Mouse (Mus musculus) intestine, embryonic 16.5 days (tissue): ENCODE measurements at regions not wholly inside any gene's neighbourhood (a gene's known extent, or its start where the extent isn't known, plus 50 kb on each side); places are given as distances from the start of the nearest gene placed in this dataset.
"Not testable (repeated sequence)": the region's sequence is repeated elsewhere in the genome, so short reads cannot be mapped to it uniquely, and the experiment has no call there.

Source experiments
- ATAC-seq: fragments of 200-750 bp; cut with Nextera tagmentation; 2 replicates; pipeline ENCODE4 v1.8.0; 2017; ENCODE audit warnings: moderate TSS enrichment, moderate library complexity
- H3K27ac ChIP-seq: fragments of 300-500 bp; sonication (generic); 2 replicates; pipeline ENCODE4 v1.5.1; 2014; ENCODE audit warnings: mild to moderate bottlenecking, low read length
- H3K27me3 ChIP-seq: fragments of 300-500 bp; sonication (generic); replicated peaks from 2 replicates; pipeline ENCODE4 v1.6.1; 2014; ENCODE audit warnings: low read length, control low read depth, mixed read lengths; ENCODE audit not compliant: control insufficient read depth, insufficient read depth
- H3K36me3 ChIP-seq: fragments of 300-500 bp; sonication (generic); 2 replicates; pipeline ENCODE4 v1.6.1; 2014; ENCODE audit warnings: low read length, control low read depth; ENCODE audit not compliant: control insufficient read depth, insufficient read depth
- H3K4me1 ChIP-seq: fragments of 300-500 bp; sonication (generic); 2 replicates; pipeline ENCODE4 v1.6.1; 2014; ENCODE audit warnings: low read length, control low read depth, mixed read lengths; ENCODE audit not compliant: control insufficient read depth, insufficient read depth
- H3K4me2 ChIP-seq: fragments of 300-500 bp; sonication (generic); 2 replicates; pipeline ENCODE4 v1.6.1; 2014; ENCODE audit warnings: low read depth, low read length, control low read depth
- H3K4me3 ChIP-seq: fragments of 300-500 bp; sonication (generic); 2 replicates; pipeline ENCODE4 v1.5.1; 2014; ENCODE audit warnings: mild to moderate bottlenecking, low read length
- H3K9ac ChIP-seq: fragments of 300-500 bp; sonication (generic); 2 replicates; pipeline ENCODE4 v1.6.1; 2014; ENCODE audit warnings: low read depth, low read length
- H3K9me3 ChIP-seq: fragments of 300-500 bp; sonication (generic); 2 replicates; pipeline ENCODE4 v1.6.1; 2016; ENCODE audit warnings: low read length, control low read depth; ENCODE audit not compliant: control insufficient read depth
- WGBS: fragments of 180-500 bp; shearing (Covaris S2); extraction: QIAGEN DNeasy Blood & Tissue Kit; methylation state at CpG from one replicate; pipeline ENCODE4 v1.1.7; 2014; 5-methylcytosine and 5-hydroxymethylcytosine counted together

DNA sequence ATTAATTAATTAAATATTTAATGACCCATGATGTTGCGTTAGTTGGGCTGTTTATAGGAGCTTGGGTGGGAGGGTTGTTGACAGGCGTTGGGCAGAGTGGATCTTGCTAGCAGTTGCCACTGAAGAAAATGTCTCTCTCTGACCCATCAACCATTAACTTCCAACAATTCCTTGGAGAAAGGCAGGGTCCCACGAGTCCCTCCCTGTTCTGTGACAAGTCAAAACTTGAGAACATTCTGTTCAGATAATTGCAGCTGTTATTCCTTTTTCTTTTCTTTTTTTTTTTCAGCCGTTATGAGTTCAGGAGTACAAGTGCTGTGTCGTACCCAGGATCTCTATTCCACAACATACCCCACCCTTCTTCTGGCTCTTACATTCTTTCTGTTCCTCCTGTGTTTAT, 59.8 kb upstream of the Tnfrsf21 start:
- WGBS: 71% methylated on average over 5 of the region's 5 CpGs
- Histone ChIP-seq H3K36me3 (no peaks in the 10 kb centered on the region), H3K9me3 (no peaks in the 10 kb centered on the region), H3K27me3 (no peaks in the 10 kb centered on the region), H3K4me3 (no peak overlapping the region), H3K9ac (no peak overlapping the region), H3K27ac (no peak overlapping the region), H3K4me1 (no peaks in the 10 kb centered on the region), H3K4me2 (no peak overlapping the region)
- no peak for ATAC-seq

DNA sequence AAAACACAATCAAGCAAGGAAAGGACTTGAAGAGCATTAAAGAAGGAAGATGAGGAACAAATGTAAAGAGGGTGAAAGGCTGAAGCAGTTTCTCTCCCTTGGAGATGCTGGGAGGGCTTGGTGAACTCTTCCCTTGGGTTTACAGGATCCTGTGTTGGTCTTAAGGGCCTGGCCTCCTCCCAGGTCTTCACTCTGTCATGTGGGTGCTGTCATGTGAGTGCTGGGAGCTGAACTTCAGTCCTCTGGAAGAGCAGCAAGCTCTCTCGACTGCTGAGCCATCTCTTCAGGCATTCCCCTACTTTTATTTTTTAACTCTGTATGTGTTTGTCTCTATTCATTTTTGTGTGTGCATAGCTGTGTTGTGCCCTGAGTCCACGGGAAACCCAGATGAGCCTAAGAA, 61.6 kb upstream of the Tnfrsf21 start:
- no peaks in the 10 kb centered on the region for H3K4me1 ChIP-seq
- no peaks in the 10 kb centered on the region for H3K36me3 ChIP-seq
- peak; percentile 76; the same call in 1 of the 2 replicates for ATAC-seq
- no peaks in the 10 kb centered on the region for H3K9me3 ChIP-seq
- no peak overlapping the region for H3K4me2 ChIP-seq
- H3K4me3 ChIP-seq: no peak overlapping the region
- no peaks in the 10 kb centered on the region for H3K27me3 ChIP-seq
- WGBS: 41% methylated on average over 2 of the region's 2 CpGs
- H3K27ac ChIP-seq: no peak overlapping the region
- no peak overlapping the region for H3K9ac ChIP-seq

DNA sequence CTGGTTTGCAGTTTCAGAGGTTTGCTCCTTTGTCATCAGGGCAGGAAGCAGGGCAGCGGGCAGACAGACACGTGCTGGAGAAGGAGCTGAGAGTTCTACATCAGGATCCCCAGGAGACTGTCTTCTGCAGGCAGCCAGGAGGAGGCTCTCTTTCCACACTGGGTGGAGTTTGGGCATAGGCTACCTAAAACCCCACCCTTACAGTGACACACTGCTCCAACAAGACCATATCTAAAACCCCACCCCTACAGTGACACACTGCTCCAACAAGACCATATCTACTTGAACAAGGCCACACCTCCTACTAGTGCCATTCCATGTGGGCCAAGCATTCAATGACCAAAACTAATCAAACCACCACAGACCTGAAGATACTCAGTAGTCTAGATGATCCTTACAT, 68.0 kb upstream of the Cd2ap start:
- ATAC-seq: no peak

DNA sequence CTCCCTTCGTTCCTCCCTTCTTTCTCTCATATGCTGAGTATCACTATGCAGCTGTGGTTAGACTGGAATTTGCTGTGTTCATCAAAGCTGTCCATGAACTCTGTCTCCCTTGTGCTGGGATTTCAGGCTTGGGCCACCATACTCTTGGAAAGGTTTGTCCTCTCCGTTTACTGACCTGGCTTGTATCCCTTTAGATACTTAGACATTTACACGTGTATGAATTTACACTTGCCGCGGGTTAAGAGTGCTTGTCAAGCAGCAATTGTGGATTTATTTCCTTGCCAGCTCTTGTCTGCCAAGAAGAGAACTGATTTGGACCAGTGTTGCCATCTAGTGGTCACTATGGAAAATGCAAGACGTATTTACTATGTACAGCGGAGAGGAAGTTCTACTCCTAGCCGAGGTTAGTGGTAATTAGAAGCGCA, 66.8 kb upstream of the Cd2ap start:
- Histone ChIP-seq H3K27ac (no peak overlapping the region), H3K4me1 (no peaks in the 10 kb centered on the region; the same call in 1 of the 2 replicates), H3K4me2 (no peak overlapping the region), H3K9me3 (peaks cover 2% of the 10 kb centered on the region; the same call in 1 of the 2 replicates), H3K4me3 (no peak overlapping the region), H3K36me3 (no peaks in the 10 kb centered on the region), H3K9ac (no peak overlapping the region), H3K27me3 (no peaks in the 10 kb centered on the region)
- 5% methylated on average over 9 of the region's 9 CpGs for WGBS
- peak; percentile 73 for ATAC-seq

More for the DNA sequence above, 68.0 kb upstream of the Cd2ap start:
- WGBS: 86% methylated on average over 2 of the region's 2 CpGs
- Histone ChIP-seq H3K9me3 (peaks cover 2% of the 10 kb centered on the region; the same call in 1 of the 2 replicates), H3K4me1 (no peaks in the 10 kb centered on the region), H3K27me3 (no peaks in the 10 kb centered on the region), H3K4me2 (no peak overlapping the region), H3K4me3 (no peak overlapping the region), H3K9ac (no peak overlapping the region), H3K27ac (no peak overlapping the region), H3K36me3 (no peaks in the 10 kb centered on the region)

DNA sequence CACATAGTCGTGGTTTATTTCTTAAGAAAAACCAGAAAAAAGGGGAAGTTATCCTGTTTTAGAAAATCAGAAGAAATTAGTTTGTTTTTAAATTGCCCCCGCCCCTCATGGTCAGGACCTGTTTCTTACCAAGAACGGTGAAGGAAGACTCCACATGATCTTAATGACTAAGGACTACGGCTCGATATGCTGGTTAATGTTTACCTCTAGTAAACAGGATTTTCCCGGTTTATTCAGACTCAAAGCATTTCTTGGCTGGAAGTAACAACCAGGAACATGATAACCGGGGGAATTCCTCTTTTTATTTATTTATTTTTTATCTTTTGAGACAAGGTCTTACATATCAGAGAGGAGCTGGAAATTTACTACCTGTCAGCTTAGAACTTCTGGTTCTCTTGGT, 63.0 kb upstream of the Cd2ap start:
- H3K9ac ChIP-seq: no peak overlapping the region
- H3K27ac ChIP-seq: peak overlapping the region; percentile 76
- no peak overlapping the region for H3K4me3 ChIP-seq
- H3K4me2 ChIP-seq: peak overlapping the region; percentile 19; the same call in 1 of the 2 replicates
- no peaks in the 10 kb centered on the region for H3K9me3 ChIP-seq
- no peaks in the 10 kb centered on the region; the same call in 1 of the 2 replicates for H3K4me1 ChIP-seq
- 41% methylated on average over 7 of the region's 7 CpGs for WGBS
- peak; percentile 65 for ATAC-seq
- H3K36me3 ChIP-seq: no peaks in the 10 kb centered on the region
- no peaks in the 10 kb centered on the region for H3K27me3 ChIP-seq

DNA sequence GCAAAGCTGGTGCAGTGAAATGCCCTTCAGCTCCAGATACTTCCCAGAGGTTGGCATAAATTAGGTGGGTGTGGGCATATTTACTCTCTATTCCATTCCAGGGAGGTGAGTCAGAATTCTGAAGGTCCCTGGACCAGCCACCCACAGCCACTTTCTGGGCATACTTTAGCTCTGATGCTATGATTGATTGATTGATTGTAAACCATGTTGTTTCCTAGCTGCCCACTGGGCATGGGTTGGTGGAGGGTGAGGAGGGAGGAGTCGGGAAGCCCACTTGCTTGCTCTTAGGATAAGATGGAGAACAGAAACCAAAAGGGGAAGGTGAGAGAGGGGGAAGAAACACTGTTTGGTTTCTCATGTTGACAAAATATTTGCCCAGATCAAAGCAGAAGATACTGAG, 62.1 kb upstream of the Cd2ap start:
- H3K4me3 ChIP-seq: no peak overlapping the region
- no peak overlapping the region for H3K4me2 ChIP-seq
- H3K4me1 ChIP-seq: peaks cover 2% of the 10 kb centered on the region
- H3K27me3 ChIP-seq: no peaks in the 10 kb centered on the region
- H3K9me3 ChIP-seq: no peaks in the 10 kb centered on the region
- H3K27ac ChIP-seq: peak overlapping the region; percentile 33; the same call in 1 of the 2 replicates
- ATAC-seq: no peak
- 58% methylated on average over 1 of the region's 1 CpGs for WGBS
- H3K36me3 ChIP-seq: no peaks in the 10 kb centered on the region
- no peak overlapping the region for H3K9ac ChIP-seq

DNA sequence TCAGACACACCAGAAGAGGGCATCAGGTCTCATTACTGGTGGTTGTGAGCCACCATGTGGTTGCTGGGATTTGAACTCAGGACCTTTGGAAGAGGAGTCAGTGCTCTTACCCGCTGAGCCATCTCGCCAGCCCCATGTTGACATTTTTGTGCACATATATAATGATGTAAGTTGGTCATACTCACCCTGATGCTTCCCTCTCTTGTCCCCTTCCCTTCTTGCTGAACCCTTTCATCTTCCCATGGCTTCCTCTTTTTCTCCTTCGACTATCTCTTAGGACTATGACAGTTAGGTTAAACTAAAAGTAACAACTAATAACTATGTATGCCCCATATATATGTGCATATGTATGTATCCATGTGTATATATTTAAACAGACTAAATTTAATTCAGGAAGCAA, 61.0 kb upstream of the Cd2ap start:
- not testable (repeated sequence) for H3K27ac ChIP-seq, ATAC-seq, H3K9me3 ChIP-seq, H3K4me3 ChIP-seq, H3K9ac ChIP-seq, H3K27me3 ChIP-seq, H3K36me3 ChIP-seq, H3K4me2 ChIP-seq, H3K4me1 ChIP-seq
- 93% methylated on average over 3 of the region's 3 CpGs for WGBS

DNA sequence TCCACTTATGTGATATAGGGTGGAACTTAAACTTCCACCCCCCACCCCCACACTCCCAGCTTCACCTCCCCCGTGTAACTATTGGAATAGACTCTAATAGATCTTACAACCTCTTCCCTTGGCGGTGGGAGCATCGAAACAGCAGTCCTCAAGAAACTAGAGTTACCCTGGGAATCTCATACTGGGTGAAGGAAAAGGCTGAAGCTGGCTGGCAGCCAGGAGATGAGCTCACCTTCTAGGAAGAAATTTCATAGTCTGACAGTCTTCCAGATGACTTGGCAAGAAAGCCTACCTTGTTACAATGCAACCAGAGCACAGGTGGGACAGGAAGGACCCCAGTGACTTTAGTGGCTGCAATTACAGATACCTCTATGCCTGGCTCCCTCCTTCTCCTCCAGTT, 57.6 kb upstream of the Cd2ap start:
- H3K27ac ChIP-seq: 0 out of 2 replicates have a peak overlapping the region, but pooled peaks have one; percentile 24
- ATAC-seq: peak; percentile 29
- no peaks in the 10 kb centered on the region for H3K27me3 ChIP-seq
- no peaks in the 10 kb centered on the region for H3K9me3 ChIP-seq
- peaks cover 5% of the 10 kb centered on the region for H3K4me1 ChIP-seq
- no peak overlapping the region for H3K4me2 ChIP-seq
- 40% methylated on average over 3 of the region's 3 CpGs for WGBS
- H3K9ac ChIP-seq: no peak overlapping the region
- H3K36me3 ChIP-seq: no peaks in the 10 kb centered on the region
- no peak overlapping the region for H3K4me3 ChIP-seq

DNA sequence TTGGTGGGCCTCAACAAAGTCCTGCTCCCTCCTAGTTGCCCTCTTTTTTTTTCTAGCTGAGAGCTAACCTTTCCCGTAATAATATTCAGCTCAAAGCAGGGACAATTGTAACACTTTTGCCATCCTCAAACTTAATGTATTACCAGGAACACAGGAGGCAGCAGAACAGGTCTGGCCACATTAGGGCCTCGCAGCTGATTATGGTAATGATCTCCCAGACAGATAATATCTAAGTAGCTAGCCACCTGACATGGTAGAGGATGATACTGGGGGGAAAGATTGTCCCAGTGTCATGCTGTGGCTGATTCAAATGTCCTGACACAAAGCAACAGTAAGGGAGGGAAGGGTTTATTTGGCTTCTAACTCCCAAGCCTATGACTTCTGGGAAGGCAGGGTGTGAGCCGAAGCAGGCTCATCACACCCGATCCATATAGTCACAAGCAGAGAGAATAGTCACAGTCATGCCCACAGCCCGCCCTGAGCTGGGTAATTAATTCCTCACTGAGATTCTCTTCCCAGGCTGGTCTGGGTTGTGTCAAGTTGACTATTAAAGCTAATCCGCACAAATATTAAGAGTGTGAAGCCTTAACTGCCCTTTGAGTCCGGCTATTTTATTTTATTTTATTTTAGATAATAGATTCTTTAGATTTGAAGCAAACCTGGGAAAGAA, 57.0 kb upstream of the Cd2ap start:
- peak; percentile 73 for ATAC-seq
- peaks cover 5% of the 10 kb centered on the region for H3K4me1 ChIP-seq
- no peak overlapping the region for H3K4me3 ChIP-seq
- no peaks in the 10 kb centered on the region for H3K36me3 ChIP-seq
- H3K27me3 ChIP-seq: no peaks in the 10 kb centered on the region
- H3K9me3 ChIP-seq: no peaks in the 10 kb centered on the region
- no peak overlapping the region for H3K4me2 ChIP-seq
- no peak overlapping the region for H3K9ac ChIP-seq
- H3K27ac ChIP-seq: peak overlapping the region; percentile 24; the same call in 1 of the 2 replicates
- WGBS: 32% methylated on average over 7 of the region's 7 CpGs

DNA sequence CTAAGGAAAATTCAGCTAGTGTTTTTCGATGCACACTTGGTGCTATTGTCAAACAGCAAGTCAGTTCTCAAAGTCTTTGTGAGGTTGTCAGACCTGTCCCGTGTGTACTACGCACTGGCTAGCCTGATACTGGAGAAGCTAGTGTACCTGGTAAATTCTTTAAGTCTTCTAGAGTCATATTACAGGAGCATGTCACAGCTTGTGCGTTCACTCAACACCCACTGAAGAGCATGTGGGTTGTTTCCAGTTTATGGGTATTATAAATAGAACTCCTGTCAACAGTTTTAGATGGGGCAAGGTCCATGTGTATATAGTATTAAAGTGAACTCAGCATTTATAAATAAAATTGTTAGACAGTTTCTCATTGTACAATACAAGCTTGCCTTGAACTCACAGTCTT, 50.9 kb upstream of the Cd2ap start:
- H3K27ac ChIP-seq: no peak overlapping the region
- 76% methylated on average over 4 of the region's 4 CpGs for WGBS
- H3K4me1 ChIP-seq: no peaks in the 10 kb centered on the region
- H3K4me2 ChIP-seq: no peak overlapping the region
- H3K27me3 ChIP-seq: no peaks in the 10 kb centered on the region
- no peak overlapping the region for H3K4me3 ChIP-seq
- peak; percentile 26; the same call in 1 of the 2 replicates for ATAC-seq
- H3K36me3 ChIP-seq: no peaks in the 10 kb centered on the region
- H3K9ac ChIP-seq: no peak overlapping the region
- no peaks in the 10 kb centered on the region for H3K9me3 ChIP-seq
